Mouse (Mus musculus) heart, adult 2 months (tissue): Measurements from ENCODE around the gene Ifrd2. TPM values are rescaled to one million over a fixed set of nuclear protein-coding genes. Genes with fewer than 3 reads are reported as not detected.
"Not testable (repeated sequence)": the region's sequence is repeated elsewhere in the genome, so short reads cannot be mapped to it uniquely, and the experiment has no call there.

Experiments
- DNase-seq, 2 experiments: peaks; one replicate each; pipeline ENCODE4 v3.0.0; 2021
- H3K27ac ChIP-seq: fragments of 200-600 bp; 2 replicates; pipeline ENCODE4 v1.8.1; 2022
- H3K27me3 ChIP-seq: fragments of 200-500 bp; 2 replicates; pipeline ENCODE4 v1.6.1; 2012; ENCODE audit warnings: mild to moderate bottlenecking, low read length, inconsistent platforms, mixed read lengths; ENCODE audit not compliant: control insufficient read depth, insufficient read depth
- H3K36me3 ChIP-seq: fragments of 200-500 bp; 2 replicates; pipeline ENCODE4 v1.6.1; 2012; ENCODE audit warnings: low read length, inconsistent platforms; ENCODE audit not compliant: control insufficient read depth, insufficient read depth
- H3K4me1 ChIP-seq: fragments of 200-500 bp; 2 replicates; pipeline ENCODE4 v1.6.1; 2011; ENCODE audit warnings: low read length; ENCODE audit not compliant: control insufficient read depth, insufficient read depth
- H3K4me3 ChIP-seq: fragments of 200-600 bp; 2 replicates; pipeline ENCODE4 v1.8.1; 2022
- H3K79me2 ChIP-seq: fragments of 200-500 bp; replicated peaks from 2 replicates; pipeline ENCODE4 v1.6.1; 2012; ENCODE audit warnings: mild to moderate bottlenecking, inconsistent platforms, low read length, moderate library complexity, mixed read lengths; ENCODE audit not compliant: control insufficient read depth, insufficient read depth
- H3K9ac ChIP-seq: fragments of 200-500 bp; 2 replicates; pipeline ENCODE4 v1.6.1; 2012; ENCODE audit warnings: low read depth, mild to moderate bottlenecking, control low read depth, inconsistent platforms, low read length, mixed read lengths
- CTCF ChIP-seq: fragments of 200-600 bp; IDR thresholded peaks from 2 replicates; pipeline ENCODE4 v1.8.1; 2022; ENCODE audit warnings: antibody characterized with exemption, mild to moderate bottlenecking, moderate library complexity
- EP300 ChIP-seq: fragments of 200-500 bp; IDR thresholded peaks from 2 replicates; pipeline ENCODE4 v1.6.1; 2011; ENCODE audit warnings: low read depth, low read length, control low read depth; ENCODE audit not compliant: insufficient read depth
- POLR2A ChIP-seq: fragments of 200-500 bp; IDR thresholded peaks from 2 replicates; pipeline ENCODE4 v1.6.1; 2011; ENCODE audit warnings: mild to moderate bottlenecking, low read depth, low read length, control low read depth; ENCODE audit not compliant: insufficient read depth
- WGBS: fragments of 180-500 bp; shearing (Covaris S2); methylation state at CpG from one replicate; pipeline ENCODE4 v1.1.7; 2018; 5-methylcytosine and 5-hydroxymethylcytosine counted together
- intact Hi-C: fragments of 180-260 bp; cut with DNase I; formaldehyde crosslinking; loops from one replicate; pipeline ENCODE4 v1.15.1; 2025
- polyA plus RNA-seq: library from polyadenylated mRNA; depleted of rRNA; stranded (reverse); fragments of >200 nt; gene quantifications from 2 replicates; pipeline ENCODE4 v1.2.3, GENCODE M21; 2012
- total RNA-seq, 2 experiments: library from RNA; stranded (reverse); gene quantifications; 2 replicates each; pipeline ENCODE4 v1.2.3; 2021

The Ifrd2 gene
- total and polyA plus RNA-seq, 3 experiments = 39.9 to 51.4 (median 43.7) TPM

DNA sequence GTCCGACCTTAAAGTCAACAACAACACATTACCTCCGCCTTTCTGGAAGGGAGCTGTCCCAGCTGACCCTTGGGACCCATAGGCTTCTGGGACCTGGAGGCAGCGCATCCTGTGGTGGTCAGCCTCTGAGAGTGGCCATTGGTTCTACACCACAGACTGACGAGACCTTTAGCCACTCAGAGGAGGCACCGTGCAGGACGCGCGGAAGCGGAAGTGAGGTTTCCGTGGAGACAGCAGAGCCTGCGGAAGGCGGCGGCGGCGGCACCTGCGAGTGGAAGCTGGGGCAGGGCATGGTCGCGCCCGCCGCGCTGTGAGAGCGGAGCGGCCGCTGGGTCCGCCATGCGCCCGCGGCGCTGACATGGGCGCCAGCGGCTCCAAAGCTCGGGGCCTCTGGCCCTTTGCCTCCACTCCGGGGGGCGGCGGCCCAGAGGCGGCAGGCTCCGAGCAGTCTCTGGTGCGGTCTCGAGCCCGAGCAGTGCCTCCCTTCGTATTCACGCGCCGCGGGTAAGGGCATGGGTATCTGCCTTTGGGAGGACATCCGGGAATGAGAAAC is 24.3 kb upstream of the Ifrd2 start, which contains the start of gene Tusc2:
TSS of gene Tusc2 (plus strand) at position 227 of the 553 bp plus-strand sequence.
- intact Hi-C loops = no loop called here
- peak within 1 kb of the TSS; percentile 72 for H3K9ac ChIP-seq
- no peaks in the 10 kb centered on the region for H3K27me3 ChIP-seq
- under 1% methylated on average over 46 of the region's 46 CpGs for WGBS
- peak within 1 kb of the TSS; percentile 91 for H3K27ac ChIP-seq
- H3K4me1 ChIP-seq = peaks cover 9% of the 10 kb centered on the region
- H3K36me3 ChIP-seq = peaks cover 17% of the 10 kb centered on the region
- no peaks in the 10 kb centered on the region for H3K79me2 ChIP-seq
- TF ChIP-seq POLR2A (peak; percentile 96), EP300 (peak; percentile 86; the same call in 1 of the 2 replicates), CTCF (no peak)
- peak within 1 kb of the TSS; percentile 93 for H3K4me3 ChIP-seq
- peak; percentile 93 to 97 for DNase-seq

DNA sequence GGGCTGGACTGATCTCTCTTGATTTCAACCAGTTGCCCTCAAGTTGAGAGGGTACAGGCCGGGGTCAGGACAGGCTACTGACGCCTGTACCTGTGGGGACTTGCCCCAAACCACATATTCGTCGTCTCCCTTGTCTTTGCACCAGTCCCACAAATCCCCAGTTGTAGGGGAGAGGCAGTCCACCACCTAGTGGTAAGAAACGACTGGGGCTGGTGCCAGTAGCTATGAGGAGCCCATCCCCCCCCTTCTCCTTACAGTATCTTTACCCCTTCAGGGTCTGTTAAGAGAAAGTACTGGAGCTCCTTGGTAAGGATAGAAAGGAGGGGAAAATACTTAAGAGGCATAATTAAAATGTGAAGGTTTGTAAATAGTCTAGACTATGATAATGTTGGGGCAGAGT is 21.9 kb upstream of the Ifrd2 start:
- intact Hi-C loops = loop anchor here (5.0 kb wide), 1 partner anchor 67 kb away; no protein-coding TSS in a partner anchor
- Histone ChIP-seq H3K27ac (peak overlapping the region; percentile 95), H3K9ac (0 out of 2 replicates have a peak overlapping the region, but pooled peaks have one; percentile 7), H3K4me1 (peaks cover 13% of the 10 kb centered on the region)
- H3K36me3 ChIP-seq, H3K79me2 ChIP-seq, H3K4me3 ChIP-seq, H3K27me3 ChIP-seq, DNase-seq: not testable (repeated sequence)
- 49% methylated on average over 5 of the region's 5 CpGs for WGBS

DNA sequence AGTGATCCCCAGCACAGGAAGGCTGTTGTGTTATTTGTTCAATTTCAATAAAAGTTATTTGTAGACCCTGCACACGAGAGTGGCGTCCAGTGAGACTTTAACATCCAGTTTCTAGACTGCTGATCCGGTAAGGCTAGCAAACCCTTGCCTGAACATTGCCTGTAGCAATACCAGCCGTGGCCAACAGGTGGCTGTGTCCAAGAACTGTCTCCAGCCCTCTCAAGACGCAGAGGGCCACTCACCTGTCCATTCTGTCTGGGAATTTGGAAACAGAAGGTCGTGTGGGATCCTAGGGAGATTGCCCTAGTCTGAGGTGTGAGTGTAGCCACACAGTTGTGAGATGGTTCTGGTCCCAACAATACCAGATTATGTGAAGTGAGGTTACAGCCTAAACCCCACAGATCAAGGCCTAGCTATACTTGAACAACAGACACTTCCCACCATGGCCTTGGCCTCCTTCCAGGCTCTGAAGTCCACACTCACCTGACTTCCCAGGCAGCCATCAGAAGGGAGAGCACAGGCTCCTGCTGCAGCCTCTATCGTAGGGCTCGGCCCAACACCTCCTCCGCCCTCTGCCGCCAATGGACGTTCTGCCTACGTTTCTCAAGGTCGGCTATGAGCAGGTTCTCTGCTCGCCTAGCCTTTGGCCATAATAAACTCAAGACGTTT is 21.3 kb upstream of the Ifrd2 start:
- WGBS = 33% methylated on average over 15 of the region's 15 CpGs
- peak; percentile 86 to 91 for DNase-seq
- TF ChIP-seq CTCF (peak; percentile 98), EP300 (peak; percentile 91), POLR2A (peak; percentile 53; the same call in 1 of the 2 replicates)
- Histone ChIP-seq H3K79me2 (no peaks in the 10 kb centered on the region), H3K27ac (peak overlapping the region; percentile 95), H3K4me1 (peaks cover 14% of the 10 kb centered on the region), H3K27me3 (no peaks in the 10 kb centered on the region), H3K36me3 (peaks cover 7% of the 10 kb centered on the region), H3K9ac (peak overlapping the region; percentile 27), H3K4me3 (peak overlapping the region; percentile 44)
- intact Hi-C loops = loop anchor here (2.0 to 5.0 kb wide), 2 partner anchors 66 to 79 kb away; no protein-coding TSS in a partner anchor

GRCm38 (mm10) chr9:107566855-107567254 is 20.6 kb upstream of the Ifrd2 start:
- intact Hi-C loops = loop anchor here (2.0 to 5.0 kb wide), 2 partner anchors 65 to 78 kb away; no protein-coding TSS in a partner anchor
- Histone ChIP-seq H3K4me3 (peak overlapping the region; percentile 79), H3K27me3 (no peaks in the 10 kb centered on the region), H3K27ac (peak overlapping the region; percentile 95), H3K36me3 (peaks cover 6% of the 10 kb centered on the region), H3K79me2 (no peaks in the 10 kb centered on the region), H3K9ac (no peak overlapping the region), H3K4me1 (peaks cover 17% of the 10 kb centered on the region)
- peak; percentile 100 for TF ChIP-seq EP300
- TF ChIP-seq POLR2A = peak; percentile 67; the same call in 1 of the 2 replicates
- peak; percentile 43 for TF ChIP-seq CTCF
- WGBS = 19% methylated on average over 3 of the region's 3 CpGs
- DNase-seq = peak; percentile 67 to 85

- peak; percentile 70 for DNase-seq
- peak within 1 kb of the TSS; percentile 79 for H3K4me3 ChIP-seq
- peak within 1 kb of the TSS; percentile 55 for H3K9ac ChIP-seq
- 32% methylated on average over 18 of the region's 18 CpGs for WGBS
- peaks cover 21% of the 10 kb centered on the region for H3K4me1 ChIP-seq
- no peaks in the 10 kb centered on the region for H3K36me3 ChIP-seq
- H3K27me3 ChIP-seq = no peaks in the 10 kb centered on the region
- no peaks in the 10 kb centered on the region for H3K79me2 ChIP-seq
- H3K27ac ChIP-seq = peak within 1 kb of the TSS; percentile 95
- 0 out of 2 replicates have a peak, but pooled peaks have one; percentile 12 for TF ChIP-seq EP300
- no peak for TF ChIP-seq CTCF
- intact Hi-C loops = loop anchor here (2.0 to 5.0 kb wide), 3 partner anchors 13 to 77 kb away; no protein-coding TSS in a partner anchor
These were observed 19.6 kb upstream of the Ifrd2 start, which contains the start of gene Hyal2 for GRCm38 (mm10) chr9:107567702-107568319. Gene Hyal2 (plus strand): TSS chr9:107567945.
